Mouse (Mus musculus) CD4-positive, CD25-positive, alpha-beta regulatory T cell, adult 2 months (primary cell): ENCODE results near the gene Ica1l.
"Not testable (repeated sequence)": the region's sequence is repeated elsewhere in the genome, so short reads cannot be mapped to it uniquely, and the experiment has no call there.

Source experiments
- DNase-seq: peaks from one replicate; pipeline ENCODE4 v3.0.0-alpha.2; 2012; ENCODE audit warnings: low read depth, low spot score

Gene Ica1l

GRCm38 (mm10) chr1:60042796-60043469 lies at the start of gene Ica1l:
Gene Ica1l, minus strand, starts transcription at chr1:60043184.
- peak; percentile 49 for DNase-seq

DNA sequence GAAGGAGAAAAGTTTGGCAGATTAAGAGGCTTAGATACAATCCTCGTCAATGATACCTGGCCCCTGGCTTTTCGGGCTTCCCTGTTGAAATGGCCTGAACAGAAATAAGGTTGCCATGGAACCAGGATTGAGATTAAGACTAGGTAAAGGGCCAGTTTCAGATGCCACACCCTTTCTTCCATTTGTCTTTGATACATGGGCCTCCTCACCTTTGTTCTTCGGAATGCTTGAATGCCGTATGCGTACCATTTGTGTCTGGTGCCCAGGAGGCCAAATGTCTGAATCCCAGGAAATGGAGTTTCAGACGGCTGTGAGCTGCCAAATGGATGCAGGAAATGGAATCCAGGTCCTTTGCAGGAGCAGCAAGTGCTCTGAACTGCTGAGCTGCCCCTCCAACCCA lies 33.4 kb upstream of the Ica1l start:
- DNase-seq, result no peak

- DNase-seq, result peak; percentile 9
Measured at GRCm38 (mm10) chr1:60075590-60075989, 32.6 kb upstream of the Ica1l start.

- DNase-seq, result peak; percentile 35
Measured at GRCm38 (mm10) chr1:60074935-60075334, 32.0 kb upstream of the Ica1l start.

DNA sequence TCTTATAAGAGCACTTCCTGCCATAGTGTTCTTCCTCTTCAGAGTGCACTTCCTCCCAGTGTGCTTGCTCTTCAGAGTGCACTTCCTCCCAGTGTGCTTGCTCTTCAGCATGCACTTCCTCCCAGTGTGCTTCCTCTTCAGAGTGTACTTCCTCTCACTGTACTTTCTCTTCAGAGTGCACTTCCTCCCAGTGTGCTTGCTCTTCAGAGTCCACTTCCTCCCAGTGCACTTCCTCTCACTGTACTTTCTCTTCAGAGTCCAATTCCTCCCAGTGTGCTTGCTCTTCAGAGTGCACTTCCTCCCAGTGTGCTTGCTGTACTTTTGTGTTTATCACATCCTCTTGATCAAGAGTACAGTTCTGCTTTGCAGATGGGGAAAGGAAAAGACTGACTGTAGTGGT lies 27.7 kb upstream of the Ica1l start:
- DNase-seq, result peak; percentile 45

DNA sequence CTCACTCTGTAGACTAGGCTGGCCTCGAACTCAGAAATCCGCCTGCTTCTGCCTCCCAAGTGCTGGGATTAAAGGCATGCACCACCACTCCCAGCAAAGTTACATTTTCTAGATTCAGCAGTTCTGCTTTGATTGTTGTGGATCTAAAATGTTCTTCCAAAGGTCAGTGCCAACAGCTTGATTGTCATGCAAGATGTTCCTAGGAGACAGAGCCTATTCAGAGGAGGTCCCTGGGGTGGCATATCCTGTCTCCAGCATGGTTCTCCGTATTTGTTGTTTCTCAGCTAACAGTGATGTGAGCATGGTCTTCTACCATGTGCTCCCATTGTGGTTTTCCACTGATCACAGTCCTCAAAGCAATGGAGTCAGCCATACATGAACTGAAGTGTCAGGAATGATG lies 13.3 kb upstream of the Ica1l start:
- DNase-seq, result no peak

GRCm38 (mm10) chr1:60054659-60055058 lies 11.7 kb upstream of the Ica1l start:
- DNase-seq, result peak; percentile 49

GRCm38 (mm10) chr1:60047481-60047880 lies 4.5 kb upstream of the Ica1l start:
- DNase-seq, result not testable (repeated sequence)

- DNase-seq, result no peak
Measured at GRCm38 (mm10) chr1:60044595-60044994, 1.6 kb upstream of the Ica1l start.

GRCm38 (mm10) chr1:60042398-60042795 lies 587 bp downstream of the Ica1l start:
- no peak for DNase-seq

- no peak for DNase-seq
Measured at GRCm38 (mm10) chr1:60035044-60035443, 7.9 kb downstream of the Ica1l start.

- DNase-seq, result peak; percentile 61
Measured at GRCm38 (mm10) chr1:60017031-60017469, 25.9 kb downstream of the Ica1l start.

DNA sequence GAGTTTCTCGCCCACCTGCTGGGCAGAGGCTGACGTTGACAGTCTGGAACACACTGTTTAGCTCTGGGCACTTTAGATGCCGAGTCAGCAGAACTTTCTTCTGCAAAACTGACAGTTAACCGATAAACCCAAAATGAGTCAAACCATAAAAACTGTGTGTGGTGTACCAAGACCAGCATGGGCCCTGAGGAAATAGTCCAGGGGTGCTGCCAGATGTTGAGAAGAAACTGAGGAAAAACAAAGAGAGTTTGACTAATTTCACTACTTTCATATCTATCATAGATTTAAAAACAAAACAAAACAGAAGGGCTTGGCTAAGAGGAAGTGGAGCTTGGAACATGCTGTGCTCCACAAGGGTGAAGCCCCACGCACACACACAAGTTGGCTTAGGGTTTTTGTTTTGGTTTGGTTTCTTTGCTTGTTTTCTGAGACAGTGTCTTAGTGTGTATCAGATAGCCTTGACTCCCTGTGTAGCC lies 26.8 kb downstream of the Ica1l start:
- peak; percentile 66 for DNase-seq

GRCm38 (mm10) chr1:60015511-60015910 lies 27.5 kb downstream of the Ica1l start:
- DNase-seq, result no peak

DNA sequence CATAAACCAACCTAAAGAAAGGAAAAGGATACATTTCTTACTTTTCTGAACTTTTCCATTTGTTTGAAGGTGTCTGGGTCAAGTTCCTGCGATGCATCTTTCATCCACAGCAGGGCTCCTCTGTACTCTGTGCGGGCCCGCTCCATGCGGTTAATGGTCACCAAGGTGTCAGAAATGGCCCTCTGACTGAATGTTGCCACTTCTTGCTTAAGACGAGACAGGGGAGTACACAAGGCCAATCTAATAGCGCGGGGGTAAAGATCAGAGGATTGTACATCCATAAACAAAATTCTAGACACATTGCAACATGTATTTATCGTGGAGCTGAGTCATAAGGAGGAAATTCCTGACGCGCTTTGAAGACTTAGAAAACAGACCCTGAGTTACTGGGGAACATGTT lies 29.2 kb downstream of the Ica1l start:
- DNase-seq, result no peak

- no peak for DNase-seq
Measured at GRCm38 (mm10) chr1:60008743-60009142, 34.2 kb downstream of the Ica1l start.

- no peak for DNase-seq
Measured at GRCm38 (mm10) chr1:60007337-60007736, 35.6 kb downstream of the Ica1l start.

GRCm38 (mm10) chr1:60000319-60000718 lies 42.7 kb downstream of the Ica1l start:
- peak; percentile 8 for DNase-seq

- no peak for DNase-seq
Measured at GRCm38 (mm10) chr1:59997352-59997751, 45.6 kb downstream of the Ica1l start.

DNA sequence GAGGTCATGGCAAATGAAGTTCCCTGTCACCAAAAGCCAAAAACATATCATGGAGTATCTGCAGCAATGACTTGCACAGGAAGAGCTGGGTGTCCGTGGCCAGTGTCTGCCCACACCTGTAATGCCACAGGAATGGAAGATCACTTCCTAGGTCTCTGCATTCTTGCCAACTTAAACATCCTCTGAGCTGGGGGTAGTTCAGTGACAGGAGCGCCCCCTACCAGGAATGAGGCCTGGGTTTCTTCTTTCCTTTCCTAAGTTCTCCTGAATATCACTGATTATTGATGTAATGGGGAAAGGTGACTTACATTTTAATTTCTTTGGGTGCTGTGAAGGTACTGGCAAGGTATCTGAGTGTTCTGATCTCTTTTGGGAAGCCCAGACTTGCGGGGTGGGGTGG lies 47.3 kb downstream of the Ica1l start:
- peak; percentile 13 for DNase-seq

GRCm38 (mm10) chr1:59987399-59988040 lies 55.5 kb downstream of the Ica1l start:
- DNase-seq, result no peak

DNA sequence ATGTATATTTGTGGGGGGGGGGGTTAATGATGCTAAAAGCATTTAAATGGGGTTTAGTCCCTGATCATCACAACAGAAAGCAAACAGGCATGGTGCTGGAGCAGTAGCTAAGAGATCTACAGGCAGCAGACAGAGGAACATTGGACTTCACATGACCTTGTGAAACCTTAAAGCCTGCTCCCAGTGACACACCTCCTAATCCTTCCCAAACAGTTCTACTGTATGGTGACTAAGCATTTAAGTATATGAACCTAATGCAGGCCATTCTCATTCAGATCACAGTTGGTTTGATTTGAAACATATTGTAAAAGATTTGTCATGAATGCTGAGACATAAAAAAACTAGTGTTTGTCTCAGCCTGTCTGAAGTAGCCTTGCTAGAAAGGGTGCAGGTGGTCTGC lies 56.4 kb downstream of the Ica1l start:
- DNase-seq, result no peak

- DNase-seq, result peak; percentile 57
Measured at GRCm38 (mm10) chr1:59967291-59967690, 75.7 kb downstream of the Ica1l start.
